Mouse (Mus musculus) CH12.LX (cell line): ENCODE results near the gene Pik3cg. TPM values are rescaled to one million over a fixed set of nuclear protein-coding genes. Genes with fewer than 3 reads are reported as not detected.
A peak's percentile ranks its signal among the peaks of the same experiment; 100 is the strongest.

Experiments
- DNase-seq: peaks from one replicate; pipeline ENCODE4 v3.0.0-alpha.2; 2013; ENCODE audit errors: extremely low read depth
- H3K27ac ChIP-seq: 2 replicates; pipeline ENCODE4 v1.5.1; 2012; ENCODE audit warnings: low read depth, mild to moderate bottlenecking, control low read depth, moderate library complexity; ENCODE audit not compliant: insufficient read depth
- H3K27me3 ChIP-seq: replicated peaks from 2 replicates; pipeline ENCODE3; 2012; ENCODE audit warnings: inconsistent platforms
- H3K36me3 ChIP-seq, 2 experiments: replicated peaks in 1 of 2; 2 replicates each; pipeline versions ENCODE3 to v1.6.1; 2012; ENCODE audit warnings: inconsistent platforms in 1 of 2, low read length in 1 of 2, mild to moderate bottlenecking in 1 of 2, mixed read lengths in 1 of 2, moderate library complexity in 1 of 2; ENCODE audit not compliant: control insufficient read depth in 1 of 2, insufficient read depth in 1 of 2
- H3K4me1 ChIP-seq, 2 experiments: 2 replicates each; pipeline ENCODE4 v1.6.1; 2012; ENCODE audit warnings: inconsistent platforms in 1 of 2, moderate library complexity in 1 of 2; ENCODE audit not compliant: insufficient read depth in 2 of 2, control insufficient read depth in 1 of 2
- H3K4me2 ChIP-seq: 2 replicates; pipeline ENCODE4 v1.6.1; 2012; ENCODE audit warnings: low read depth, mild to moderate bottlenecking, control low read depth; ENCODE audit not compliant: poor library complexity, insufficient read depth, severe bottlenecking
- H3K4me3 ChIP-seq, 3 experiments: fragments of 150-350 bp in 1 of 3; sonication (generic) in 1 of 3; replicated peaks in 1 of 3; 2 replicates each; pipeline versions ENCODE3 to v1.5.1; 2011 to 2012; ENCODE audit warnings: low read depth in 2 of 3, low read length in 2 of 3, mild to moderate bottlenecking in 2 of 3, moderate library complexity in 2 of 3, control low read depth in 1 of 3, improper control_type of control experiment in 1 of 3, inconsistent platforms in 1 of 3, mixed read lengths in 1 of 3; ENCODE audit not compliant: poor library complexity in 1 of 3
- H3K79me2 ChIP-seq: replicated peaks from 2 replicates; pipeline ENCODE4 v1.6.1; 2012; ENCODE audit warnings: mild to moderate bottlenecking, moderate library complexity; ENCODE audit not compliant: control insufficient read depth, poor library complexity, insufficient read depth, severe bottlenecking; ENCODE audit errors: extremely low read depth
- H3K9ac ChIP-seq: 2 replicates; pipeline ENCODE4 v1.6.1; 2012; ENCODE audit warnings: low read depth, mild to moderate bottlenecking, control low read depth, moderate library complexity; ENCODE audit not compliant: insufficient read depth
- H3K9me3 ChIP-seq: replicated peaks from 2 replicates; pipeline ENCODE3; 2012; ENCODE audit warnings: low read length, inconsistent platforms, mixed read lengths
- BHLHE40 ChIP-seq: IDR thresholded peaks from 2 replicates; pipeline ENCODE4 v1.6.1; 2011; ENCODE audit warnings: mild to moderate bottlenecking, low read depth, low read length, improper control_type of control experiment
- CHD1 ChIP-seq: IDR thresholded peaks from 2 replicates; pipeline ENCODE4 v1.6.1; 2012; ENCODE audit warnings: low read depth, low read length, improper control_type of control experiment, inconsistent platforms
- CHD2 ChIP-seq: IDR thresholded peaks from 2 replicates; pipeline ENCODE4 v1.6.1; 2011; ENCODE audit warnings: low read length, improper control_type of control experiment
- CTCF ChIP-seq, 2 experiments: IDR thresholded peaks in 1 of 2; conservative IDR thresholded peaks in 1 of 2; 2 replicates each; pipeline ENCODE4 v1.5.1; 2011 to 2012; ENCODE audit warnings: low read depth in 2 of 2, low read length in 2 of 2, improper control_type of control experiment in 1 of 2, inconsistent platforms in 1 of 2, mild to moderate bottlenecking in 1 of 2, moderate library complexity in 1 of 2
- EP300 ChIP-seq: IDR thresholded peaks from 2 replicates; pipeline ENCODE4 v1.6.1; 2011; ENCODE audit warnings: low read length, improper control_type of control experiment
- ETS1 ChIP-seq: conservative IDR thresholded peaks from 2 replicates; pipeline ENCODE4 v1.6.1; 2012; ENCODE audit warnings: low read depth, mild to moderate bottlenecking, inconsistent platforms, low read length, improper control_type of control experiment, moderate library complexity
- GABPA ChIP-seq: IDR thresholded peaks from 2 replicates; pipeline ENCODE4 v1.6.1; 2012; ENCODE audit warnings: low read depth, low read length, improper control_type of control experiment, inconsistent platforms; ENCODE audit not compliant: insufficient replicate concordance
- IRF4 ChIP-seq: IDR thresholded peaks from 2 replicates; pipeline ENCODE4 v1.6.1; 2014; ENCODE audit warnings: low read depth, mild to moderate bottlenecking, inconsistent platforms, low read length, improper control_type of control experiment
- JUN ChIP-seq: IDR thresholded peaks from 2 replicates; pipeline ENCODE4 v1.6.1; 2011; ENCODE audit warnings: low read depth, mild to moderate bottlenecking, low read length, improper control_type of control experiment, moderate library complexity; ENCODE audit not compliant: insufficient read depth
- JUND ChIP-seq: conservative IDR thresholded peaks from 2 replicates; pipeline ENCODE4 v1.6.1; 2011; ENCODE audit warnings: low read depth, low read length, improper control_type of control experiment
- KAT2A ChIP-seq: IDR thresholded peaks from 2 replicates; pipeline ENCODE4 v1.6.1; 2012; ENCODE audit warnings: low read length, improper control_type of control experiment, inconsistent platforms; ENCODE audit not compliant: insufficient replicate concordance
- MAFK ChIP-seq: IDR thresholded peaks from 2 replicates; pipeline ENCODE4 v1.6.1; 2011; ENCODE audit warnings: low read length, improper control_type of control experiment; ENCODE audit not compliant: insufficient replicate concordance
- MAX ChIP-seq: IDR thresholded peaks from 2 replicates; pipeline ENCODE4 v1.6.1; 2011; ENCODE audit warnings: low read length, improper control_type of control experiment
- MAZ ChIP-seq: IDR thresholded peaks from 2 replicates; pipeline ENCODE4 v1.6.1; 2012; ENCODE audit warnings: low read depth, mild to moderate bottlenecking, inconsistent platforms, low read length, improper control_type of control experiment, moderate library complexity
- MEF2A ChIP-seq: IDR thresholded peaks from 2 replicates; pipeline ENCODE4 v1.6.1; 2014; ENCODE audit warnings: low read depth, mild to moderate bottlenecking, inconsistent platforms, low read length, improper control_type of control experiment, borderline replicate concordance
- MXI1 ChIP-seq: IDR thresholded peaks from 2 replicates; pipeline ENCODE4 v1.6.1; 2011; ENCODE audit warnings: mild to moderate bottlenecking, low read depth, low read length, improper control_type of control experiment
- MYC ChIP-seq: IDR thresholded peaks from 2 replicates; pipeline ENCODE4 v1.6.1; 2011; ENCODE audit warnings: low read depth, mild to moderate bottlenecking, improper control_type of control experiment, low read length
- NELFE ChIP-seq: IDR thresholded peaks from 2 replicates; pipeline ENCODE4 v1.6.1; 2011; ENCODE audit warnings: low read depth, low read length, improper control_type of control experiment
- RAD21 ChIP-seq: IDR thresholded peaks from 2 replicates; pipeline ENCODE4 v1.6.1; 2011; ENCODE audit warnings: low read depth, mild to moderate bottlenecking, low read length, improper control_type of control experiment, moderate library complexity
- SIN3A ChIP-seq: IDR thresholded peaks from 2 replicates; pipeline ENCODE4 v1.6.1; 2012; ENCODE audit warnings: low read length, improper control_type of control experiment, inconsistent platforms
- SMC3 ChIP-seq: IDR thresholded peaks from 2 replicates; pipeline ENCODE4 v1.6.1; 2011; ENCODE audit warnings: low read depth, low read length, improper control_type of control experiment
- TBP ChIP-seq: conservative IDR thresholded peaks from 2 replicates; pipeline ENCODE4 v1.6.1; 2011; ENCODE audit warnings: low read depth, low read length, improper control_type of control experiment
- UBTF ChIP-seq: IDR thresholded peaks from 2 replicates; pipeline ENCODE4 v1.6.1; 2012; ENCODE audit warnings: low read depth, mild to moderate bottlenecking, inconsistent platforms, low read length, improper control_type of control experiment, moderate library complexity
- ZC3H11A ChIP-seq: IDR thresholded peaks from 2 replicates; pipeline ENCODE4 v1.6.1; 2012; ENCODE audit warnings: low read depth, mild to moderate bottlenecking, inconsistent platforms, low read length, improper control_type of control experiment
- ZKSCAN1 ChIP-seq: IDR thresholded peaks from 2 replicates; pipeline ENCODE4 v1.6.1; 2012; ENCODE audit warnings: low read depth, inconsistent platforms, low read length, improper control_type of control experiment, borderline replicate concordance
- ZNF384 ChIP-seq: IDR thresholded peaks from 2 replicates; pipeline ENCODE4 v1.6.1; 2012; ENCODE audit warnings: low read depth, low read length, improper control_type of control experiment, inconsistent platforms
- dilution Hi-C: fragments of 300-500 bp; cut with MboI; formaldehyde crosslinking; loops from 2 replicates; pipeline ENCODE4 v1.14.3; 2020; ENCODE audit warnings: low sequenced_read_pairs; ENCODE audit not compliant: extremely low pct_unique_long_range_greater_than_20kb, extremely low pct_ligation_motif_present
- in situ Hi-C: fragments of 300-500 bp; cut with MboI; formaldehyde crosslinking; loops from 3 replicates; pipeline ENCODE4 v1.14.3; 2019; ENCODE audit warnings: low sequenced_read_pairs, low pct_ligation_motif_present, low pct_unique_long_range_greater_than_20kb, mixed read lengths
- polyA plus RNA-seq: library from polyadenylated mRNA; unstranded; fragments of >175 nt; gene quantifications from 2 replicates; pipeline ENCODE4 v1.2.1, GENCODE M21; 2012; ENCODE audit warnings: low read depth; ENCODE audit not compliant: insufficient read length
- total RNA-seq, 2 experiments: library from RNA; depleted of rRNA; stranded (reverse); fragments of 300-350 nt in 1 of 2; fragments of >200 nt in 1 of 2; gene quantifications; 2 replicates each; pipeline ENCODE4 v1.2.3; 2012 to 2014

The Pik3cg gene
- total and polyA plus RNA-seq, 3 experiments: 35.4 to 40.6 (median 35.8) TPM

DNA sequence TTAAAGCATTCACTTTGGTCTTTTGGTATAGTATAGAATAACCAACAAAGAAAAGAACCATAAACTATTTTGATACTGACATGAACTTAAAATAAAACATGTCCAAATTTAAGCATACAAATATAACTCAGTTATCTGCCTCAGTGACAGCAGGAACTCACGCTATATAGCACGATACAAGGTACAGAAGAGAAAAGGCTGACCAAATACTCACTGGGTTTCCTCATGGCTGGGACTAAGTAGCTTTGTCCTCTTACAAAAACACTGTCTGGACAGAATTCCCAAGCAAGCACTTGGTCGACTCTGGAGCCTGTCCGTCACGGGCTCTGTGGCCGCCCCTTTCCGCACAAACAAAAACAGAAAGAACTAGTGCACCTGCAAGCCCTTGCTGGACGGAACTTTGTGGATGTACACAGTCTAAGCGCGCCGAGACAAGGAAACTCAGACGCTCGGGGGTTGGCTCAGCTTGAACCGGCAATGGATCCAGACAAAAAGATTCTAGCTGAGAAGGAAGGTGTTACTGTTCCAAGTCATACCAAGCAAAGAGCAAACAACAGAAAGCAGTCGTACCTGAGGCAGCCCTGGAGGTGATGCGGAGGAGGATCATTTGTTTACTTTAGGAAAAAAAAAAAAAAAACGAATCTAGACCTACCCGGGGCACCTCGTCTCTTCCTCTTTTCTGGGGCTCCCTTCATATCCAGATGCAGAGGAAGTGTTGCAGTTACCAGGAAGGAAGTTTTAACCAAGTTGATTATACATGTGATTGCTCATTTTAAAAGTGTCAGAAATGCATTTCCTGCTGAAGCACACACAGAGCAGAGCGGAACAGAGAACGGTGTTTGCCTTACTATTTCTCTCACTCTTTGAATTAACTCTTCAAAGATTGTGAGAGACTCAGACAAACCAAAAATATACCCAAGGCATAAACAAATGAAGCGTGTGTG is at the start of gene Pik3cg (continued):
- peak; percentile 60 for TF ChIP-seq BHLHE40

DNA sequence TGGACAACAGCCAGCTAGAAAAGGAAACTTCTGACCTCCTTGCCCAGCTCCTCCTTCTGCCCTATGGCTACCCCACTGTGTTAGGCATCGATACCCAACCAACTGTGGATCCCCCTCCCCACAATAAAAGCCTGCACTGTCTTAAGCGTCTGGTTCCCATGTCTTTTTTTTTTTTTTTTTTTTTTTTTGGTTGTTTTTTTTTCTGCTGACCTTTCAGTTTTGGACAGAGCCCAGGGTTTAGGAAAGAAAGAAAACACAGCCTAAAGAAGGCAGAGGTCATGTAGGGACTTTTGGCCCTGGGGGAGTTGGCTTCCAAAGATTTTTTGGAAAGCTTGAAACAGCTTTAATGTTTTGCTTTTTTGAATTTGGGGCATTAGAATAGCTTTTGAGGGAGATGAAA is 40.0 kb upstream of the Pik3cg start:
- no peak for DNase-seq
- dilution Hi-C loops (no loop called here), in situ Hi-C loops (loop anchor here (5.0 kb wide), 1 partner anchor 276 kb away; no protein-coding TSS in a partner anchor)
- H3K36me3 ChIP-seq: no peaks in the 10 kb centered on the region
- H3K9ac ChIP-seq: no peak overlapping the region
- H3K79me2 ChIP-seq: no peaks in the 10 kb centered on the region
- H3K27ac ChIP-seq: no peak overlapping the region
- no peaks in the 10 kb centered on the region for H3K9me3 ChIP-seq
- peaks cover 8 to 30% of the 10 kb centered on the region in 2 experiments for H3K4me1 ChIP-seq
- H3K27me3 ChIP-seq: no peaks in the 10 kb centered on the region
- H3K4me2 ChIP-seq: no peak overlapping the region
- H3K4me3 ChIP-seq: no peak overlapping the region
- TF ChIP-seq MAZ (no peak), MAX (no peak), ZNF384 (0 out of 2 replicates have a peak, but pooled peaks have one; percentile 22), MAFK (peak; percentile 66; the same call in 1 of the 2 replicates)

DNA sequence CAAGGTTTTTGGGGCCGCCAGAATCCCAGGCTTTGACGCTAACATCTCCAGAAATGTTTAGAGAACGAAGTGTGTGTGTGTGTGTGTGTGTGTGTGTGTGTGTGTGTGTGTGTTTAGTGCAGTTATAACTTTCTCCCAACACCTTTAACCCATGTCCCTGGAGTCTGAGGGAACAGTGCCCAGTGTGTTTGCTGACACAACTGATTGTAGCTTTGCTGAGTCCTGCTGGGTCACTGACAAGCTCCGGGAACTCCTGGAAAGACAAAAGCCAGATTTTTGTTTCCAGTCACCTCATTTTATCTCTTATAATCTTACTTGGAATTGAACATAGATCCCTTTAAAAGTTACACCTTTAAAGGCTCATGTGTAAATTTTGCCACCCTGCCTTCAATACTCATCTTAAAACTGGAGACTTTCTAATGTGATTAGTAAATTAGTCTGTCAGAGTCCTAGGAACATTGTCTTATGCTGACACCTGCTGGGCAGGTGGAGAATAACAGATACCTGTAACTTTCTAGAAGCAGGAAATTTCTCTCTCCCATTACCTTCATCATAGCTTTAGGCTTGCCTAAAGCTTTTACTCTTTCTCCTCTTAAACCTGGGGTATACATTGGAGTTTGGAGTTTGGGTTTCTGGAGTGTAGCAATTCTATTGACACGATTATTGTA is 37.2 kb upstream of the Pik3cg start:
- no peaks in the 10 kb centered on the region for H3K36me3 ChIP-seq
- H3K4me3 ChIP-seq: no peak overlapping the region
- no peak overlapping the region for H3K4me2 ChIP-seq
- H3K9ac ChIP-seq: no peak overlapping the region
- in situ Hi-C loops (loop anchor here (5.0 kb wide), 1 partner anchor 273 kb away; no protein-coding TSS in a partner anchor), dilution Hi-C loops (no loop called here)
- no peaks in the 10 kb centered on the region for H3K27me3 ChIP-seq
- no peaks in the 10 kb centered on the region for H3K9me3 ChIP-seq
- no peak overlapping the region for H3K27ac ChIP-seq
- H3K4me1 ChIP-seq: peaks cover 8 to 18% of the 10 kb centered on the region in 2 experiments
- no peaks in the 10 kb centered on the region for H3K79me2 ChIP-seq
- peak; percentile 62 for DNase-seq
- TF ChIP-seq TBP (no peak), JUN (peak; percentile 22; the same call in 1 of the 2 replicates), JUND (peak; percentile 64), RAD21 (peak; percentile 100), IRF4 (peak; percentile 74), MAFK (peak; percentile 59; the same call in 1 of the 2 replicates), MYC (0 out of 2 replicates have a peak, but pooled peaks have one; percentile 37), CHD2 (no peak), UBTF (no peak), GABPA (no peak), ETS1 (no peak), CTCF (conservative IDR thresholded peaks at IDR 0.05 in 1 of 2, IDR thresholded peaks at IDR 0.05 in 1 of 2; ENCODE audit: low read depth in 2 of 2, low read length in 2 of 2) (peak; percentile 42 to 98; a peak in 3 of 4 replicates), MEF2A (no peak), MXI1 (no peak), SIN3A (0 out of 2 replicates have a peak, but pooled peaks have one; percentile 44), KAT2A (no peak), NELFE (no peak), CHD1 (no peak), SMC3 (peak; percentile 99), EP300 (no peak), ZNF384 (no peak), BHLHE40 (peak; percentile 42; the same call in 1 of the 2 replicates), ZKSCAN1 (no peak), ZC3H11A (peak; percentile 99)
